Mouse (Mus musculus) midbrain, postnatal 0 days (tissue): Measurements from ENCODE around the gene Cryba2. TPM values are rescaled to one million over a fixed set of nuclear protein-coding genes. Genes with fewer than 3 reads are reported as not detected.
A peak's percentile ranks its signal among the peaks of the same experiment; 100 is the strongest.

Experiments
- ATAC-seq: fragments of 200-750 bp; cut with Nextera tagmentation; 2 replicates; pipeline ENCODE4 v1.8.0; 2017; ENCODE audit warnings: moderate number of reproducible peaks, mild to moderate bottlenecking, moderate TSS enrichment, moderate library complexity; ENCODE audit not compliant: low FRiP score
- DNase-seq: peaks from one replicate; pipeline ENCODE4 v3.0.0-alpha.2; 2015; ENCODE audit warnings: low spot score
- H3K27ac ChIP-seq: fragments of 300-500 bp; sonication (generic); 2 replicates; pipeline ENCODE4 v1.5.1; 2014; ENCODE audit warnings: low read depth, mild to moderate bottlenecking, low read length, mixed read lengths
- H3K27me3 ChIP-seq: fragments of 300-500 bp; sonication (generic); 2 replicates; pipeline ENCODE4 v1.6.1; 2014; ENCODE audit warnings: low read length, control low read depth, mixed read lengths; ENCODE audit not compliant: insufficient read depth
- H3K36me3 ChIP-seq: fragments of 300-500 bp; sonication (generic); 2 replicates; pipeline ENCODE4 v1.6.1; 2014; ENCODE audit warnings: low read length, control low read depth, mixed read lengths; ENCODE audit not compliant: insufficient read depth
- H3K4me1 ChIP-seq: fragments of 300-500 bp; sonication (generic); 2 replicates; pipeline ENCODE4 v1.6.1; 2014; ENCODE audit warnings: mild to moderate bottlenecking, control low read depth, antibody characterized with exemption, low read length, mixed read lengths; ENCODE audit not compliant: insufficient read depth
- H3K4me2 ChIP-seq: fragments of 300-500 bp; sonication (generic); 2 replicates; pipeline ENCODE4 v1.6.1; 2014; ENCODE audit warnings: low read depth, mild to moderate bottlenecking, low read length, mixed read lengths; ENCODE audit not compliant: poor library complexity, severe bottlenecking
- H3K4me3 ChIP-seq: fragments of 300-500 bp; sonication (generic); 2 replicates; pipeline ENCODE4 v1.5.1; 2014; ENCODE audit warnings: low read depth, mild to moderate bottlenecking, low read length, moderate library complexity
- H3K9ac ChIP-seq: fragments of 300-500 bp; sonication (generic); replicated peaks from 2 replicates; pipeline ENCODE4 v1.6.1; 2014; ENCODE audit warnings: mild to moderate bottlenecking, low read length, moderate library complexity, mixed read lengths; ENCODE audit not compliant: poor library complexity, severe bottlenecking
- H3K9me3 ChIP-seq: fragments of 300-500 bp; sonication (generic); 2 replicates; pipeline ENCODE4 v1.6.1; 2016; ENCODE audit warnings: low read length, control low read depth
- CTCF ChIP-seq: IDR thresholded peaks from 2 replicates; pipeline ENCODE4 v1.5.1; 2016; ENCODE audit warnings: antibody characterized with exemption, mild to moderate bottlenecking
- WGBS: fragments of 180-500 bp; shearing (Covaris S2); extraction: QIAGEN DNeasy Blood & Tissue Kit; methylation state at CpG from one replicate; pipeline ENCODE4 v1.1.7; 2014; 5-methylcytosine and 5-hydroxymethylcytosine counted together
- microRNA counts: library from miRNA; unstranded; fragments of <30 nt; microRNA quantifications from one replicate; lab custom pipeline; 2015
- microRNA-seq: library from miRNA; unstranded; fragments of <30 nt; microRNA quantifications from one replicate; pipeline ENCODE4, GENCODE M21; 2016; ENCODE audit warnings: borderline number of aligned reads
- polyA plus RNA-seq: library from polyadenylated mRNA; unstranded; fragments of >200 nt; fragmentation: Nextera tagmentation; extraction: Ambion mirVana; gene quantifications from 2 replicates; pipeline ENCODE4 v1.2.1, GENCODE M21; 2015
- total RNA-seq: library from RNA; depleted of rRNA; stranded (reverse); fragments of >200 nt; gene quantifications from 2 replicates; pipeline ENCODE4 v1.2.3, GENCODE M21; 2014; rRNA removed

Gene Cryba2
- total and polyA plus RNA-seq, 2 experiments from 2014 or later = 0.80 TPM; not detected in 1

DNA sequence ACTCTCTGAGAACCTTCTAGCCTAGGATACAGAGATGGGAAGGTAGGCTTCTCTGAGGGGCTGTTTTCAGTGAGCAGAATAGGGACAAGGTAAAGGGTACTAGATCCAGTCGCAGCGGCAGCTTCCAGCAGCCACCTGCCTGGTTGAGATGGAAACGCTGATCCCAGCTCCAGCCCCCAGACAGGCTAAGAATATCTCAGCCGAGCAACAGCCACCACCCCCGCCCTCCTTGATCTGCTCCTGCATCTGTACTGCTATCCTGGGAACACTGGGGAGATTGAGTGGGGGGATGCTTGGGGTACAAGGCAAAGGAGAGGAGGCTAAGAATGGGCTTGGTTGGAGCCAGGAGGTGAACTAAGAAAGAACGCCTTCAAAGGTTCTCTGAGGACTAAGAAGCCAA, 42.7 kb downstream of the Cryba2 start:
- no peaks in the 10 kb centered on the region for H3K9me3 ChIP-seq
- H3K4me2 ChIP-seq = no peak overlapping the region
- H3K27ac ChIP-seq = no peak overlapping the region
- H3K36me3 ChIP-seq = no peaks in the 10 kb centered on the region
- peaks cover 5% of the 10 kb centered on the region; the same call in 1 of the 2 replicates for H3K4me1 ChIP-seq
- H3K4me3 ChIP-seq = no peak overlapping the region
- no peak for TF ChIP-seq CTCF
- 30% methylated on average over 6 of the region's 6 CpGs for WGBS
- DNase-seq (no peak), ATAC-seq (no peak)
- no peak overlapping the region for H3K9ac ChIP-seq
- no peaks in the 10 kb centered on the region for H3K27me3 ChIP-seq

DNA sequence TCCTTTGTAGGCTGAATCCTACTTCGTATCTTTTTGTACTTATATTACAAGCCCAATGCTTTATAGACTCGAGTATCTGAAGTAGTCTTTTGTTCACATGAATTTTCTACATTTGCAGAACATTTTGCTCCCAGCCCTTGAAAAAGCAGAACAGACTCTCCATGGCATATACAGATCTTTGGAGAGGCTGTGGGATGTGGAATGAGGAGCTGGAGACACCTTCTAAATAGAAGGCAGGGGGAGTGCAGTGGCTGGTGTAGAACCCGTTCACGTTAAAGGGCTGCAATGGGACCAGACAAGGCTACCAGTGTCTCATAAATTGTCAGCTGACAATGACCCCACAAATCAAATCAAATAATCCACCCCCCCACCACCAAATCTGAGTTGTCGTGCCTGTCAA, 44.0 kb downstream of the Cryba2 start:
- Histone ChIP-seq H3K27me3 (no peaks in the 10 kb centered on the region), H3K4me2 (no peak overlapping the region), H3K9me3 (no peaks in the 10 kb centered on the region), H3K4me3 (no peak overlapping the region), H3K4me1 (peaks cover 5% of the 10 kb centered on the region; the same call in 1 of the 2 replicates), H3K9ac (no peak overlapping the region), H3K27ac (no peak overlapping the region), H3K36me3 (no peaks in the 10 kb centered on the region)
- DNase-seq (no peak), ATAC-seq (no peak)
- no peak for TF ChIP-seq CTCF
- WGBS = 47% methylated on average over 5 of the region's 5 CpGs

DNA sequence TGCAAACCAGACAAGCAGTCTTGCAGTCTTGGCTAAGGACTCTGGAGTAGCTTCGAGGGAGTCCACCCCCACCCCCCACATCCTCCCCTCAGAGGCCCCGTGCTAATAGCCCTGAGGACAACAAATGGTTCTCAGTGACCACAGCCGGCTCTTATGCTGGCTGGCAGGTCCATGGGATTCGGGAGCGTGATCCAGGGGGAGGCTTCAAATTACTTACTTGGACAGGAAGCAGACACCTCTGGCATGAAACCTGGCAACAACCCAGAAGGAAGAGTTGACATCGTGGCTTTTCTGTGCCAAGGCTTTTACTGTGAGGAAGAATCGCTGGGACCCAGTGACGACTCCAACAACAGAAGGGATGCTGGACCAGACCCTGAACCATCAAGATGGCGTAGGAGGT, 46.6 kb downstream of the Cryba2 start:
- Histone ChIP-seq H3K36me3 (no peaks in the 10 kb centered on the region), H3K4me1 (0 out of 2 replicates have a peak, but pooled peaks cover 2% of the 10 kb centered on the region), H3K4me2 (no peak overlapping the region), H3K9me3 (no peaks in the 10 kb centered on the region), H3K9ac (no peak overlapping the region), H3K27me3 (no peaks in the 10 kb centered on the region), H3K4me3 (no peak overlapping the region), H3K27ac (no peak overlapping the region)
- WGBS = 56% methylated on average over 9 of the region's 9 CpGs
- TF ChIP-seq CTCF = no peak
- DNase-seq (no peak), ATAC-seq (no peak)

DNA sequence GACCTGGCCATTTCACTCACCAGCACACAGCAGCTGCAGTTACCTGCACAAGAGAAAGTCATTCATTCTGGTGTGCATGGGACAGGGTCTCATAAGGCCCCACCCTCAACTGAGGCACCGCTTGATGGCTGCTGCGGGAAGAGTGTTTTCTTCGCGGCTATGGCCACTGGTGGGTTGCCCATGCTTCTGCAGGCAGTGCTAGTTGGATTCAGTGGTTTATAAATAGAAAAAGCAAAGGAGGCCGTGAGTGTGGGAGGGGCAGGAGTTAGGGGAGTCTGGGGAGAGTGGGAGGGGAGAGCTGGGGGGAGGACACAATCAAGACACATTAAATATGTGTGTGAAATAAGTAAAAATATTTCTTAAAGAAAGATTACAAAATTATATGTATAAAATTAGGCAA, 49.9 kb downstream of the Cryba2 start:
- no peaks in the 10 kb centered on the region for H3K36me3 ChIP-seq
- no peak overlapping the region for H3K27ac ChIP-seq
- 87% methylated on average over 5 of the region's 5 CpGs for WGBS
- ATAC-seq (no peak), DNase-seq (no peak)
- H3K4me3 ChIP-seq = no peak overlapping the region
- no peak overlapping the region for H3K9ac ChIP-seq
- no peaks in the 10 kb centered on the region for H3K9me3 ChIP-seq
- no peak for TF ChIP-seq CTCF
- no peaks in the 10 kb centered on the region for H3K27me3 ChIP-seq
- H3K4me1 ChIP-seq = no peaks in the 10 kb centered on the region
- no peak overlapping the region for H3K4me2 ChIP-seq

MicroRNAs encoded within 50 kb of the gene (microRNA counts, 519-probe panel; counts per million panel counts)
- microRNA mmu-miR-375 (lab: Ali Mortazavi, UCI) = 528 counts per million, percentile 58 among the panel's probes with 10 or more counts

Small RNAs within 50 kb of the gene (microRNA-seq; reads per million reads assigned to microRNA genes)
- gene Mir375 = 298 reads per million, percentile 58 among the genes with 10 or more reads in this experiment

Other genes starting within 250 kb of the Cryba2 start
- 25.9 and 26.2 TPM in 2 replicates for gene Ttll4, start 231.4 kb downstream of the Cryba2 start, total RNA-seq
- 4.2 and 4.4 TPM in 2 replicates for gene Ttll4, start 231.4 kb downstream of the Cryba2 start, polyA plus RNA-seq
- gene Cyp27a1, start 179.6 kb downstream of the Cryba2 start, total RNA-seq = 4.4 TPM in 2 replicates
- gene Cyp27a1, start 179.6 kb downstream of the Cryba2 start, polyA plus RNA-seq = 2.3 and 2.6 TPM in 2 replicates
- gene Prkag3, start 143.9 kb downstream of the Cryba2 start, total RNA-seq = 0.11 TPM in 1 of 2 replicates, not detected in the other
- gene Prkag3, start 143.9 kb downstream of the Cryba2 start, polyA plus RNA-seq = 0.09 TPM in 1 of 2 replicates, not detected in the other
- gene Wnt6, start 121.3 kb downstream of the Cryba2 start, total RNA-seq = 6.2 and 8.4 TPM in 2 replicates
- 6.3 and 6.6 TPM in 2 replicates for gene Wnt6, start 121.3 kb downstream of the Cryba2 start, polyA plus RNA-seq
- 0.09 and 0.82 TPM in 2 replicates for gene Wnt10a, start 101.6 kb downstream of the Cryba2 start, total RNA-seq
- 0.10 and 0.38 TPM in 2 replicates for gene Wnt10a, start 101.6 kb downstream of the Cryba2 start, polyA plus RNA-seq
- 64.0 and 70.2 TPM in 2 replicates for gene Cdk5r2, start 38.2 kb downstream of the Cryba2 start, total RNA-seq
- 15.4 and 17.8 TPM in 2 replicates for gene Cdk5r2, start 38.2 kb downstream of the Cryba2 start, polyA plus RNA-seq
- 3.4 and 3.8 TPM in 2 replicates for gene Fev, start 7.7 kb downstream of the Cryba2 start, total RNA-seq
- 1.8 and 2.3 TPM in 2 replicates for gene Fev, start 7.7 kb downstream of the Cryba2 start, polyA plus RNA-seq
- 4.0 and 4.1 TPM in 2 replicates for gene Cfap65, start 42.5 kb upstream of the Cryba2 start, total RNA-seq
- 0.94 and 1.5 TPM in 2 replicates for gene Cfap65, start 42.5 kb upstream of the Cryba2 start, polyA plus RNA-seq
- gene Ihh, start 58.5 kb upstream of the Cryba2 start, total RNA-seq = 0.16 and 1.2 TPM in 2 replicates
- 0.21 TPM in 2 replicates for gene Ihh, start 58.5 kb upstream of the Cryba2 start, polyA plus RNA-seq
- 1.8 and 2.4 TPM in 2 replicates for gene Nhej1, start 232.1 kb upstream of the Cryba2 start, total RNA-seq
- 2.9 and 3.4 TPM in 2 replicates for gene Nhej1, start 232.1 kb upstream of the Cryba2 start, polyA plus RNA-seq
- gene Slc23a3, start 240.7 kb upstream of the Cryba2 start, total RNA-seq = not detected in 2 replicates
- not detected in 2 replicates for gene Slc23a3, start 240.7 kb upstream of the Cryba2 start, polyA plus RNA-seq
- gene Cnppd1, start 249.6 kb upstream of the Cryba2 start, total RNA-seq = 50.5 and 51.4 TPM in 2 replicates
- 48.4 and 50.2 TPM in 2 replicates for gene Cnppd1, start 249.6 kb upstream of the Cryba2 start, polyA plus RNA-seq
- 220 and 228 TPM in 2 replicates for gene Retreg2, start 249.6 kb upstream of the Cryba2 start, total RNA-seq
- 145 TPM in 2 replicates for gene Retreg2, start 249.6 kb upstream of the Cryba2 start, polyA plus RNA-seq